Mouse (Mus musculus) mouse embryonic stem cell (cell line): ENCODE measurements around the gene Fcgr2b.
"Not testable (repeated sequence)": the region's sequence is repeated elsewhere in the genome, so short reads cannot be mapped to it uniquely, and the experiment has no call there.

Experiments
- in situ Hi-C, 2 experiments: fragments of 300-500 bp; cut with MboI; formaldehyde crosslinking; loops; 1 replicate in 1 of 2; 3 replicates in 1 of 2; pipeline ENCODE4 v1.14.3; 2019 to 2020; ENCODE audit warnings: low sequenced_read_pairs in 2 of 2, low pct_unique_long_range_greater_than_20kb in 1 of 2, mixed read lengths in 1 of 2; ENCODE audit not compliant: unreplicated experiment in 1 of 2

The Fcgr2b gene

GRCm38 (mm10) chr1:170982301-170982700 is 6.0 kb upstream of the Fcgr2b start:
- in situ Hi-C loops = loop anchor here (5.0 kb wide), 1 partner anchor 75 kb away; no protein-coding TSS in a partner anchor

GRCm38 (mm10) chr1:170981679-170982078 is 5.3 kb upstream of the Fcgr2b start:
- in situ Hi-C loops = loop anchor here (5.0 kb wide), 1 partner anchor 74 kb away; no protein-coding TSS in a partner anchor

- in situ Hi-C loops = no loop called here
Measured at GRCm38 (mm10) chr1:170978601-170979000, 2.3 kb upstream of the Fcgr2b start.

GRCm38 (mm10) chr1:170975751-170976161 is 591 bp downstream of the Fcgr2b start:
- in situ Hi-C loops = no loop called here

- in situ Hi-C loops = not testable (repeated sequence)
Measured at GRCm38 (mm10) chr1:170975350-170975749, 997 bp downstream of the Fcgr2b start.

GRCm38 (mm10) chr1:170974736-170975135 is 1.6 kb downstream of the Fcgr2b start:
- in situ Hi-C loops = no loop called here

- in situ Hi-C loops = no loop called here
Measured at GRCm38 (mm10) chr1:170974171-170974570, 2.2 kb downstream of the Fcgr2b start.

DNA sequence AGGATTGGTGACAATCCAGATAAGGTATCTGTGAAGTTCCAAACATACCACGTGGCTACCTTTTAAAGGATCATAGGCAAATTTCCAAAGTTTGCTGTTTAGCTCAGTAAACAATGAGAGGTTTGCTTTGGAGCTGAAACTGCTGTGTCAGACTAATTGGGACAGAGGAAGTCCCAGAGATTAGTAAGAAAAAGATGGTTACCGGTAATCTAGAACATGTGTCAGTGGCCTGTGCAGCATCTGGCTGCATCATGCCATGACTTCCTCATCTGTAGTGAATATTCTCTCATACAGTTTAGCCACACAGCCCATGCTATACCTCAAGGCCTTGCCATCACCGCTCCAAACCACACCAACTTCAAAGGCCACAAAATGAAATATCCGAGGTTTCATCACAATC is 3.4 kb downstream of the Fcgr2b start:
- in situ Hi-C loops = no loop called here

DNA sequence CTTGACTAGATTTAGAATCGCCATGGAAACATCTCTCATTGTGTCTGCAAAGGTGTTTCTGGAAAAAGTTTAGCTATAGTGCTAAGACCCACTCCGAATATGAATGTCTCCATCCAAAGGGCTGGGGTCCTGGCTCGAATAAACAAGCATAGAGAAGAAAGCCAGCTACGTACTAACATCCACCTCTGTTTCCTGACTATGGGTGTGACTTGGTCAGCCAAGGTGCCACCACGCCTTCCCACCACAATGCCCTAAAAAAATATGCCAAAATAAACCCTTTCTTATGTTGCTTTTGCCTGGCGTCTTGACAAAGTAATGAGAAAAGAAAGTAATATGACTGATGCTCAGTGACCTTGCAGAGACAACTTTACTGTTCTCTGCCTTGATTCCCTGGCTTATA is 3.9 kb downstream of the Fcgr2b start:
- in situ Hi-C loops = no loop called here

GRCm38 (mm10) chr1:170968576-170968975 is 7.8 kb downstream of the Fcgr2b start:
- in situ Hi-C loops = no loop called here

DNA sequence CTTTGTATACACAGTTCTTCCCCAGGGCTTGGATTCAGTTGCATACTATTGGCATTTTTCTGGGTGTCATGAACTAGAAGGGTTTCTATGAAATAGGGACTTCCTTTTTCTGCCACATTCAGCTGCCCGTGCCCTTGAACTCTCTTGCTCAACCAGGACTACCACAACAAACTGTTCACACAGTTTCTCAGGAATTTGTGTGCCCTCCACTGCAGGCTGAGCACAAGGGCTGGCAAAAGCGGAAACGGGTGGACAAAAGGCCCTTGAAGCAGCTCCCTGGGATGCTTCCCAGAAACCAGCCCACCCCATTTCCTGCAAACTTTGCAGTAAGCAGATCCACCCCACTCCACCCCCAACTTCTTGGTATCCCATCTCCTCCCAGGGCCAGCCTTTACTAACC is 8.8 kb downstream of the Fcgr2b start:
- in situ Hi-C loops = no loop called here

GRCm38 (mm10) chr1:170963087-170963486 is 13.3 kb downstream of the Fcgr2b start:
- in situ Hi-C loops = no loop called here

DNA sequence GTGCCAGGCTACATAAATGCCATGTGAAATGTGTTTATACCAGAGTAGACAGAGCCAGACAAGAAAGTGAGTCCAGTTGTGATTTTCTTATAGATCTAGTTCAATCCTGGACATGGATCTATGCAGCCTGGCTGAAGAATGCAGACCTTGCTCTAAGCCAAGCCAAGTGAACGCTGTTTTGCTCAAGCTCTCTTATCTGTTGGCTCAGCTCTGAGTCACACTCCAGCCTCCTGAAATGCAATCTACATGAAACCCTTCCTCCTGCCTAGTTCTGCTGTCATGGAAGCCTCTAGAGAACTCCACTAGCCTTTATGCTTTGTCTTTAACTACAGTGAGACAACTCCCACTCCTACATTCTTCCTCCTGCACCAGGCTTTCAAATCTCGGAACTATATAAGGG is 14.0 kb downstream of the Fcgr2b start:
- in situ Hi-C loops = no loop called here

GRCm38 (mm10) chr1:170961101-170961500 is 15.2 kb downstream of the Fcgr2b start:
- in situ Hi-C loops = no loop called here

- in situ Hi-C loops = no loop called here
Measured at GRCm38 (mm10) chr1:170959791-170960190, 16.6 kb downstream of the Fcgr2b start.

DNA sequence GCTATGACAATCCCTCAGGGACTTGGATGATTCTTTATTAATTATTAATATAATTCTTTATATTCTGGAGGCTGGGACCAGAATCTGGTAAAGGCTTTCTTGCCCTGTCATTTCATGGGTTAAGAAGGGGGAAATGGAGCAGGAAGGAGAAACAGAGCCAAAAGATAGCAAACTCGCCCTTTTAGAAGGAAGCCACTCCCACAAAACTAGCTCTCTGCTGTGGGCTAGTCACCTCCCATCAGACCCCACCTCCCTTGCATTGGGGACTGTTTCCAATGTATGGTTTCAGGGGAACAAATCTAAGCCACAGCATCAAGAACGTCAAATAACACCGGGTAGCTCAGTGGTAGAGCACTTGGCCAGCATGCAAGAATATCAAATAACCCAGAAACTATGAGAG is 18.1 kb downstream of the Fcgr2b start:
- in situ Hi-C loops = no loop called here

GRCm38 (mm10) chr1:170953192-170953591 is 23.2 kb downstream of the Fcgr2b start:
- in situ Hi-C loops = no loop called here

GRCm38 (mm10) chr1:170950772-170951171 is 25.6 kb downstream of the Fcgr2b start:
- in situ Hi-C loops = no loop called here

DNA sequence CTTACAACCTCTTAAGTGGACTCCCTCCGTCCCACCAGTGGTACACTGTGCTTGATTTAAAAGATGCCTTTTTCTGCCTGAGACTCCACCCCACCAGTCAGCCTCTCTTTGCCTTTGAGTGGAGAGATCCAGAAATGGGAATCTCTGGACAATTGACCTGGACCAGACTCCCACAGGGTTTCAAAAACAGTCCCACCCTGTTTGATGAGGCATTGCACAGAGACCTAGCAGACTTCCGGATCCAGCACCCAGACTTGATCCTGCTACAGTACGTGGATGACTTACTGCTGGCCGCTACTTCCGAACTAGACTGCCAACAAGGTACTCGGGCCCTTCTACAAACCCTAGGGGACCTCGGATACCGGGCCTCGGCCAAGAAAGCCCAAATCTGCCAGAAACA is 31.4 kb downstream of the Fcgr2b start:
- in situ Hi-C loops = not testable (repeated sequence)

GRCm38 (mm10) chr1:170944151-170944550 is 32.2 kb downstream of the Fcgr2b start:
- in situ Hi-C loops = not testable (repeated sequence)

- in situ Hi-C loops = no loop called here
Measured at GRCm38 (mm10) chr1:170939255-170939654, 37.1 kb downstream of the Fcgr2b start.
